Mouse (Mus musculus): ENCODE measurements around the gene Rab14. TPM values are rescaled to one million over a fixed set of nuclear protein-coding genes. Genes with fewer than 3 reads are reported as not detected.
A peak's percentile ranks its signal among the peaks of the same experiment; 100 is the strongest.

Rab14 gene
- total RNA-seq, 1 experiment from 2014 or later: 203 TPM

GRCm38 (mm10) chr2:35163396-35163795 lies 37.5 kb downstream of the Rab14 start:
- no peak for ATAC-seq (replicated peaks; ENCODE audit: insufficient number of reproducible peaks, low FRiP score, low TSS enrichment, poor library complexity, severe bottlenecking)

GRCm38 (mm10) chr2:35161846-35162488 lies 39.0 kb downstream of the Rab14 start:
- no peak for ATAC-seq (replicated peaks; ENCODE audit: insufficient number of reproducible peaks, low FRiP score, low TSS enrichment, poor library complexity, severe bottlenecking)

- no peak for ATAC-seq (replicated peaks; ENCODE audit: insufficient number of reproducible peaks, low FRiP score, low TSS enrichment, poor library complexity, severe bottlenecking)
These were observed 40.7 kb downstream of the Rab14 start for GRCm38 (mm10) chr2:35160206-35160605.

- no peak for ATAC-seq (replicated peaks; ENCODE audit: insufficient number of reproducible peaks, low FRiP score, low TSS enrichment, poor library complexity, severe bottlenecking)
These were observed 42.6 kb downstream of the Rab14 start for GRCm38 (mm10) chr2:35158358-35158757.

GRCm38 (mm10) chr2:35157836-35158235 lies 43.1 kb downstream of the Rab14 start:
- ATAC-seq (replicated peaks; ENCODE audit: insufficient number of reproducible peaks, low FRiP score, low TSS enrichment, poor library complexity, severe bottlenecking): no peak

- ATAC-seq (replicated peaks; ENCODE audit: insufficient number of reproducible peaks, low FRiP score, low TSS enrichment, poor library complexity, severe bottlenecking): no peak
These were observed 43.9 kb downstream of the Rab14 start for GRCm38 (mm10) chr2:35156985-35157384.

- ATAC-seq (replicated peaks; ENCODE audit: insufficient number of reproducible peaks, low FRiP score, low TSS enrichment, poor library complexity, severe bottlenecking): no peak
These were observed 46.9 kb downstream of the Rab14 start for GRCm38 (mm10) chr2:35153844-35154554.

- peak; percentile 75 for ATAC-seq (replicated peaks; ENCODE audit: insufficient number of reproducible peaks, low FRiP score, low TSS enrichment, poor library complexity, severe bottlenecking)
These were observed 47.7 kb downstream of the Rab14 start for GRCm38 (mm10) chr2:35153179-35153578.

GRCm38 (mm10) chr2:35151303-35151882 lies 49.5 kb downstream of the Rab14 start:
- ATAC-seq (replicated peaks; ENCODE audit: insufficient number of reproducible peaks, low FRiP score, low TSS enrichment, poor library complexity, severe bottlenecking): no peak

- ATAC-seq (replicated peaks; ENCODE audit: insufficient number of reproducible peaks, low FRiP score, low TSS enrichment, poor library complexity, severe bottlenecking): no peak
These were observed 52.1 kb downstream of the Rab14 start for GRCm38 (mm10) chr2:35148806-35149205.

GRCm38 (mm10) chr2:35141673-35142072 lies 59.2 kb downstream of the Rab14 start:
- no peak for ATAC-seq (replicated peaks; ENCODE audit: insufficient number of reproducible peaks, low FRiP score, low TSS enrichment, poor library complexity, severe bottlenecking)

GRCm38 (mm10) chr2:35138576-35138975 lies 62.3 kb downstream of the Rab14 start:
- no peak for ATAC-seq (replicated peaks; ENCODE audit: insufficient number of reproducible peaks, low FRiP score, low TSS enrichment, poor library complexity, severe bottlenecking)

GRCm38 (mm10) chr2:35133891-35134290 lies 67.0 kb downstream of the Rab14 start:
- no peak for ATAC-seq (replicated peaks; ENCODE audit: insufficient number of reproducible peaks, low FRiP score, low TSS enrichment, poor library complexity, severe bottlenecking)

- no peak for ATAC-seq (replicated peaks; ENCODE audit: insufficient number of reproducible peaks, low FRiP score, low TSS enrichment, poor library complexity, severe bottlenecking)
These were observed 68.3 kb downstream of the Rab14 start for GRCm38 (mm10) chr2:35132662-35133055.

- peak; percentile 98 for ATAC-seq (replicated peaks; ENCODE audit: insufficient number of reproducible peaks, low FRiP score, low TSS enrichment, poor library complexity, severe bottlenecking)
These were observed 68.8 kb downstream of the Rab14 start for GRCm38 (mm10) chr2:35131991-35132661.

GRCm38 (mm10) chr2:35131491-35131890 lies 69.4 kb downstream of the Rab14 start:
- no peak for ATAC-seq (replicated peaks; ENCODE audit: insufficient number of reproducible peaks, low FRiP score, low TSS enrichment, poor library complexity, severe bottlenecking)
